Mouse (Mus musculus) limb, embryonic 10.5 days (tissue): ENCODE results near the gene Ptk7. TPM values are rescaled to one million over a fixed set of nuclear protein-coding genes. Genes with fewer than 3 reads are reported as not detected.

Experiments used
- microRNA-seq: library from miRNA; unstranded; fragments of <30 nt; microRNA quantifications from one replicate; pipeline ENCODE4, GENCODE M21; 2017
- polyA plus RNA-seq: library from polyadenylated mRNA; unstranded; fragments of >200 nt; fragmentation: Nextera tagmentation; extraction: Ambion mirVana; gene quantifications from 2 replicates; pipeline ENCODE4 v1.2.1, GENCODE M21; 2016

The Ptk7 gene
- polyA plus RNA-seq, 1 experiment from 2014 or later: 142 TPM

Small RNA genes lying within 50 kb of the gene (microRNA-seq; reads per million reads assigned to microRNA genes)
- gene Mir6976: not detected

Other genes starting within 250 kb of the Ptk7 start
- gene Zfp318, start 245.8 kb downstream of the Ptk7 start, polyA plus RNA-seq: 7.9 and 9.4 TPM in 2 replicates
- 0.21 and 0.44 TPM in 2 replicates for gene Crip3, start 200.6 kb downstream of the Ptk7 start, polyA plus RNA-seq
- not detected in 2 replicates for gene Slc22a7, start 191.0 kb downstream of the Ptk7 start, polyA plus RNA-seq
- 0.09 and 0.34 TPM in 2 replicates for gene Ttbk1, start 141.8 kb downstream of the Ptk7 start, polyA plus RNA-seq
- 70.1 and 78.6 TPM in 2 replicates for gene Dnph1, start 132.8 kb downstream of the Ptk7 start, polyA plus RNA-seq
- gene Cul9, start 83.1 kb downstream of the Ptk7 start, polyA plus RNA-seq: 2.4 and 5.6 TPM in 2 replicates
- 8.3 and 9.0 TPM in 2 replicates for gene Srf, start 73.3 kb downstream of the Ptk7 start, polyA plus RNA-seq
- gene Klc4, start 16.5 kb upstream of the Ptk7 start, polyA plus RNA-seq: 23.6 and 28.8 TPM in 2 replicates
- gene Mrpl2, start 16.7 kb upstream of the Ptk7 start, polyA plus RNA-seq: 140 and 144 TPM in 2 replicates
- gene Cul7, start 20.8 kb upstream of the Ptk7 start, polyA plus RNA-seq: 40.3 and 48.0 TPM in 2 replicates
- 70.8 and 72.5 TPM in 2 replicates for gene Rrp36, start 44.8 kb upstream of the Ptk7 start, polyA plus RNA-seq
- gene Mea1, start 49.3 kb upstream of the Ptk7 start, polyA plus RNA-seq: 143 and 145 TPM in 2 replicates
- 143 and 150 TPM in 2 replicates for gene Klhdc3, start 51.4 kb upstream of the Ptk7 start, polyA plus RNA-seq
- gene Ppp2r5d, start 75.6 kb upstream of the Ptk7 start, polyA plus RNA-seq: 152 and 160 TPM in 2 replicates
- 24.6 and 26.9 TPM in 2 replicates for gene Pex6, start 82.0 kb upstream of the Ptk7 start, polyA plus RNA-seq
- gene Gnmt, start 99.7 kb upstream of the Ptk7 start, polyA plus RNA-seq: 0.48 and 0.83 TPM in 2 replicates
- gene Cnpy3, start 122.7 kb upstream of the Ptk7 start, polyA plus RNA-seq: 63.6 and 67.5 TPM in 2 replicates
- 0.73 and 1.2 TPM in 2 replicates for gene Ptcra, start 134.2 kb upstream of the Ptk7 start, polyA plus RNA-seq
- 34.2 and 35.4 TPM in 2 replicates for gene 2310039H08Rik, start 143.1 kb upstream of the Ptk7 start, polyA plus RNA-seq
- gene Rpl7l1, start 153.2 kb upstream of the Ptk7 start, polyA plus RNA-seq: 224 and 254 TPM in 2 replicates
- gene Bicral, start 229.0 kb upstream of the Ptk7 start, polyA plus RNA-seq: 3.6 and 4.3 TPM in 2 replicates